Mouse (Mus musculus): ENCODE measurements around the gene Cga. TPM values are rescaled to one million over a fixed set of nuclear protein-coding genes. Genes with fewer than 3 reads are reported as not detected.
"Not testable (repeated sequence)": the region's sequence is repeated elsewhere in the genome, so short reads cannot be mapped to it uniquely, and the experiment has no call there.

Gene Cga
- total and polyA plus RNA-seq, 3 experiments = not detected

- H3K79me2 ChIP-seq (replicated peaks; ENCODE audit: control insufficient read depth, insufficient read depth, low read length) = no peaks in the 10 kb centered on the region
- no peak overlapping the region for H3K27ac ChIP-seq
- no peaks in the 10 kb centered on the region for H3K36me3 ChIP-seq (ENCODE audit: control insufficient read depth, insufficient read depth, low read length)
- H3K4me1 ChIP-seq (ENCODE audit: control insufficient read depth, insufficient read depth, low read length) = no peaks in the 10 kb centered on the region
- H3K4me3 ChIP-seq = no peak overlapping the region
- WGBS = 53% methylated on average over 6 of the region's 6 CpGs
- TF ChIP-seq EP300 (IDR thresholded peaks at IDR 0.05; ENCODE audit: insufficient read depth, low read depth, low read length) (peak; percentile 85), CTCF (IDR thresholded peaks at IDR 0.05) (peak; percentile 79), POLR2A (IDR thresholded peaks at IDR 0.05; ENCODE audit: insufficient read depth, low read depth, low read length) (no peak)
- intact Hi-C loops (cut with DNase I) = loop anchor here (2.0 to 5.0 kb wide), 2 partner anchors 138 to 220 kb away; no protein-coding TSS in a partner anchor
- H3K9ac ChIP-seq (ENCODE audit: low read depth, low read length) = no peak overlapping the region
- H3K27me3 ChIP-seq (ENCODE audit: control insufficient read depth, insufficient read depth, low read length) = no peaks in the 10 kb centered on the region
- DNase-seq = peak in 1 of 2 experiments; percentile 28
These were observed 28.7 kb downstream of the Cga start for GRCm38 (mm10) chr4:34922177-34922870.

DNA sequence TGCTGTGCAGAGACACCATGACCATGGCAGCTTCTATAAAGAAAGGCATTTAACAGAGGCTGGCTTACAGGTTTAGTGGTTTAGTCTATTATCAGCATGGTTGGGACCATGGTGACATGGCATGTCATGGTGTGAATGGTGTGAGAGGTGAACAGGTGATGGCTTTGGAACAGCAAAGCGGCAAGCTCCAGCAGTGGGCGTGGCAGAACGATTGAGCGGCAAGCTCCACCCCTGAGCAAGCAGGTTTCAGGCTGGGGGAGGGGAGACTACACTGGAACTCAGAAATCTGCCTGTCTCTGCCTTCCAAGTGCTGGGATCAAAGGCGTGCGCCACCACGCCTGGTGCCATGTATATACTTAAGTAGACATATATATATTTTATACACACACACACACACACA lies 34.8 kb downstream of the Cga start:
- H3K79me2 ChIP-seq (replicated peaks; ENCODE audit: control insufficient read depth, insufficient read depth, low read length); intact Hi-C loops (cut with DNase I); H3K4me3 ChIP-seq; H3K27ac ChIP-seq; H3K27me3 ChIP-seq (ENCODE audit: control insufficient read depth, insufficient read depth, low read length); DNase-seq; H3K36me3 ChIP-seq (ENCODE audit: control insufficient read depth, insufficient read depth, low read length); H3K4me1 ChIP-seq (ENCODE audit: control insufficient read depth, insufficient read depth, low read length); H3K9ac ChIP-seq (ENCODE audit: low read depth, low read length): not testable (repeated sequence)
- 75% methylated on average over 7 of the region's 7 CpGs for WGBS

GRCm38 (mm10) chr4:34941046-34941445 lies 47.5 kb downstream of the Cga start:
- WGBS = 92% methylated on average over 25 of the region's 25 CpGs
- no peaks in the 10 kb centered on the region for H3K36me3 ChIP-seq (ENCODE audit: control insufficient read depth, insufficient read depth, low read length)
- H3K79me2 ChIP-seq (replicated peaks; ENCODE audit: control insufficient read depth, insufficient read depth, low read length) = no peaks in the 10 kb centered on the region
- no peak overlapping the region for H3K9ac ChIP-seq (ENCODE audit: low read depth, low read length)
- intact Hi-C loops (cut with DNase I) = no loop called here
- no peak overlapping the region for H3K4me3 ChIP-seq
- TF ChIP-seq CTCF (IDR thresholded peaks at IDR 0.05) (no peak), POLR2A (IDR thresholded peaks at IDR 0.05; ENCODE audit: insufficient read depth, low read depth, low read length) (no peak), EP300 (IDR thresholded peaks at IDR 0.05; ENCODE audit: insufficient read depth, low read depth, low read length) (no peak)
- no peak overlapping the region for H3K27ac ChIP-seq
- H3K4me1 ChIP-seq (ENCODE audit: control insufficient read depth, insufficient read depth, low read length) = no peaks in the 10 kb centered on the region
- no peak for DNase-seq
- no peaks in the 10 kb centered on the region for H3K27me3 ChIP-seq (ENCODE audit: control insufficient read depth, insufficient read depth, low read length)

- H3K4me1 ChIP-seq (ENCODE audit: control insufficient read depth, insufficient read depth, low read length) = no peaks in the 10 kb centered on the region
- no peak for DNase-seq
- H3K36me3 ChIP-seq (ENCODE audit: control insufficient read depth, insufficient read depth, low read length) = no peaks in the 10 kb centered on the region
- H3K27me3 ChIP-seq (ENCODE audit: control insufficient read depth, insufficient read depth, low read length) = no peaks in the 10 kb centered on the region
- intact Hi-C loops (cut with DNase I) = no loop called here
- H3K4me3 ChIP-seq = no peak overlapping the region
- H3K9ac ChIP-seq (ENCODE audit: low read depth, low read length) = no peak overlapping the region
- H3K27ac ChIP-seq = no peak overlapping the region
- TF ChIP-seq POLR2A (IDR thresholded peaks at IDR 0.05; ENCODE audit: insufficient read depth, low read depth, low read length) (no peak), CTCF (IDR thresholded peaks at IDR 0.05) (no peak), EP300 (IDR thresholded peaks at IDR 0.05; ENCODE audit: insufficient read depth, low read depth, low read length) (no peak)
- no peaks in the 10 kb centered on the region for H3K79me2 ChIP-seq (replicated peaks; ENCODE audit: control insufficient read depth, insufficient read depth, low read length)
These were observed 53.6 kb downstream of the Cga start for GRCm38 (mm10) chr4:34947181-34947580.

- no peaks in the 10 kb centered on the region for H3K4me1 ChIP-seq (ENCODE audit: control insufficient read depth, insufficient read depth, low read length)
- no peak for DNase-seq
- no peak overlapping the region for H3K27ac ChIP-seq
- H3K36me3 ChIP-seq (ENCODE audit: control insufficient read depth, insufficient read depth, low read length) = no peaks in the 10 kb centered on the region
- no peak overlapping the region for H3K4me3 ChIP-seq
- H3K27me3 ChIP-seq (ENCODE audit: control insufficient read depth, insufficient read depth, low read length) = no peaks in the 10 kb centered on the region
- TF ChIP-seq EP300 (IDR thresholded peaks at IDR 0.05; ENCODE audit: insufficient read depth, low read depth, low read length) = no peak
- no peak for TF ChIP-seq CTCF (IDR thresholded peaks at IDR 0.05)
- TF ChIP-seq POLR2A (IDR thresholded peaks at IDR 0.05; ENCODE audit: insufficient read depth, low read depth, low read length) = no peak
- no peaks in the 10 kb centered on the region for H3K79me2 ChIP-seq (replicated peaks; ENCODE audit: control insufficient read depth, insufficient read depth, low read length)
- intact Hi-C loops (cut with DNase I) = loop anchor here (10.0 kb wide), 1 partner anchor 421 kb away; no protein-coding TSS in a partner anchor
- WGBS = 79% methylated on average over 10 of the region's 10 CpGs
- H3K9ac ChIP-seq (ENCODE audit: low read depth, low read length) = no peak overlapping the region
These were observed 60.1 kb downstream of the Cga start for GRCm38 (mm10) chr4:34953716-34954115.

Other genes starting within 250 kb of the Cga start
- 10 to 100 TPM; 11.1 to 14.0 TPM for gene Slc35a1, start 206.3 kb upstream of the Cga start, total RNA-seq (2021)
- 9.0 and 18.1 TPM in 2 replicates for gene Slc35a1, start 206.3 kb upstream of the Cga start, polyA plus RNA-seq (2012; rRNA removed)
- gene Cfap206, start 163.6 kb upstream of the Cga start, total RNA-seq (2021) = under 1 TPM in 1 of 2 experiments, not detected in 1; 0.16 TPM
- gene Cfap206, start 163.6 kb upstream of the Cga start, polyA plus RNA-seq (2012; rRNA removed) = 0.23 and 0.47 TPM in 2 replicates
- gene Gm136, start 137.5 kb upstream of the Cga start, total RNA-seq (2021) = not detected
- gene Gm136, start 137.5 kb upstream of the Cga start, polyA plus RNA-seq (2012; rRNA removed) = not detected in 2 replicates
- gene Smim8, start 115.4 kb upstream of the Cga start, total RNA-seq (2021) = 10 to 100 TPM; 54.6 to 66.6 TPM
- gene Smim8, start 115.4 kb upstream of the Cga start, polyA plus RNA-seq (2012; rRNA removed) = 19.1 and 30.0 TPM in 2 replicates
- gene Zfp292, start 10.8 kb upstream of the Cga start, total RNA-seq (2021) = 10 to 100 TPM; 14.0 to 15.7 TPM
- gene Zfp292, start 10.8 kb upstream of the Cga start, polyA plus RNA-seq (2012; rRNA removed) = 1.7 and 3.9 TPM in 2 replicates